Mouse (Mus musculus): ENCODE measurements around the gene Med13. TPM values are rescaled to one million over a fixed set of nuclear protein-coding genes. Genes with fewer than 3 reads are reported as not detected.
"Not testable (repeated sequence)": the region's sequence is repeated elsewhere in the genome, so short reads cannot be mapped to it uniquely, and the experiment has no call there.

Gene Med13
- polyA plus RNA-seq, 1 experiment = 13.6 TPM

DNA sequence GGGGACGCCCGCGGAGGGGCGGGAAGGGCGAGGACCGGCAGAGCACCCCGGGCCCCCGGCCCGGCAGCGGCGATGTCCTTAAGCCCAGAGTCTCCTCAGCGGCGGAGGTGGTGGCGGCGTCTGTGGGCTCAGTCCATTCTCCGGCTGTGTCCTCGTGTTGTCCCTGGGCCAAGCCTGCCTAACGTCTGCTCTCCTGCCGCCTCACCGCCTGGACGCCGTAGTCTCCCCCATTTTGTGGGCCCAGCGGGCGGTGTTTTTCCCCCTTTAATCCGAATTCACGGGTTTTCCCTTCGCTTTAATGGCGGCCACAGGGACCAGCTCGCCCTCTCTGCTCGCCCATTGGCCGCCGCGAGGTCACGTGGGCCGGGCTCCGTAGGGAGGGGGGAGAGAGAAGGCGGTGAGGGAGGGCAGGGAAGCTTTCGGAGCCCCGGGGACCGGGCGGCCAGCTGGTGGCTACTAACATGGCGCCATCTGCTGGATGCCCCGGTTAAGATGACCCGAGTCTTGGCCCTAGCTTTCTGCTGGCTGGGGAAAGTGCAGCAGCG lies 654 bp upstream of the Med13 start:
- Histone ChIP-seq H3K4me1 (ENCODE audit: control insufficient read depth, insufficient read depth, insufficient read length, low read length) (peaks cover 9% of the 10 kb centered on the region), H3K4me3 (ENCODE audit: insufficient read depth, low read depth, low read length) (peak overlapping the region; percentile 82), H3K27ac (replicated peaks; ENCODE audit: low read depth, low read length) (peak overlapping the region; percentile 94)

DNA sequence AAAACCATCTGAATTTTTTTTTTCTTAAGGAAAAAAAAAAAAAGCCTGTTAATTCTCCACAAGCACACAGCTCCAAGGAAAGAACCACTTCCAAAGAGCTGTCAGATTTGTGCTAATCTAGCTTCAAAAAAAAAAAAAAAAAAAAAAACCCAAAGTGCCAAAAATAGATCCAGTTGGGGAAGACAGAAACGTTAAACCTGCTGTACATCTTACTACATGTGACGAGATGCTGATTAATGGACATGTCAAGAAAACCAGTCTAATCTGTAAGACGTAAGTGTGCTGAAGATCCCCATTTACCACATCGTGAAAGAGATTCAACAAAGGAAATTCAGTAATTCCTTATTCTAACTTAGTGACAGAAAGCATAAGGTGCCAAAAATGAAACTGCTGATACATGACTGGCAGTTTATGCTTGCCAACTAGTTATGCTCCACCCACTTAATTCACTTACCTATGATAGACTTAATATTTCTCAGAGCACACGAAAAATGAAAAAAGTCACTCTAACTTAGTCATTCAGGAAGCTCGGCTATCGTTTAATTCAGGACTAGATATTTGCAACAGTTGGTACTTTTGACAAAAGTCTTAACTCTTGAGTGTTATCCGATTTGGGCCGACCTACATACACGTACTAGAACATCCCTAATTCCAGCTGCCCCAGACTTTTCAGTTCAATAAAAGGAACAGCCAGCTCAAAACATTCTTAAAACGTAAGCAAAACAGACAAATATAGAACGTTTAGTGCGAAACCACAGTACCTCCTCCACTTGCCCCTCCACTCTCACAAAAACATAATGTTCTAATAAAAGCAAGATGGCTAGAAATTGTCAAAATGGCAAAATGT lies 1.2 kb downstream of the Med13 start:
- no peak overlapping the region for H3K27ac ChIP-seq (replicated peaks; ENCODE audit: low read depth, low read length)
- H3K4me1 ChIP-seq (ENCODE audit: control insufficient read depth, insufficient read depth, insufficient read length, low read length) = peaks cover 14% of the 10 kb centered on the region
- H3K4me3 ChIP-seq (ENCODE audit: insufficient read depth, low read depth, low read length) = peak overlapping the region; percentile 82

DNA sequence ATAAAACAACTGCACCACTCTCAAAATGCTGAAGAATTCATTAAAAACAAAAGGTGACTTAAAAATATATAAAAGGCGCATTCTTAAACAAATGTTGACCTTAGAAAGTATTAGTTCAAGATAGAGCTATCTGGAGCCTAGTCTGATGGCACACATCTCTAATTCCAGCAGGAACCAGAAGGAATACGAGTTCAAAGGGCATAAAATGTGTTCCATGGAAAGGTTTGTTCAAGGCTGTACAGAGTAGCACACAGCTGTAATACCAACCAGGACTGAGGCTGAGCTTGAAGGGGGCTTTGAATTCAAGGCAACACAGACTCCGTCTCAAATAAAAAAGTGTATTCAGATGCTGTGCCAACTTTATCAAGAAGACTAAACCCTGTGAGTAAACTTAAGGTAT lies 3.8 kb downstream of the Med13 start:
- Histone ChIP-seq H3K27ac (replicated peaks; ENCODE audit: low read depth, low read length) (no peak overlapping the region), H3K4me3 (ENCODE audit: insufficient read depth, low read depth, low read length) (no peak overlapping the region), H3K4me1 (ENCODE audit: control insufficient read depth, insufficient read depth, insufficient read length, low read length) (peaks cover 16% of the 10 kb centered on the region)

DNA sequence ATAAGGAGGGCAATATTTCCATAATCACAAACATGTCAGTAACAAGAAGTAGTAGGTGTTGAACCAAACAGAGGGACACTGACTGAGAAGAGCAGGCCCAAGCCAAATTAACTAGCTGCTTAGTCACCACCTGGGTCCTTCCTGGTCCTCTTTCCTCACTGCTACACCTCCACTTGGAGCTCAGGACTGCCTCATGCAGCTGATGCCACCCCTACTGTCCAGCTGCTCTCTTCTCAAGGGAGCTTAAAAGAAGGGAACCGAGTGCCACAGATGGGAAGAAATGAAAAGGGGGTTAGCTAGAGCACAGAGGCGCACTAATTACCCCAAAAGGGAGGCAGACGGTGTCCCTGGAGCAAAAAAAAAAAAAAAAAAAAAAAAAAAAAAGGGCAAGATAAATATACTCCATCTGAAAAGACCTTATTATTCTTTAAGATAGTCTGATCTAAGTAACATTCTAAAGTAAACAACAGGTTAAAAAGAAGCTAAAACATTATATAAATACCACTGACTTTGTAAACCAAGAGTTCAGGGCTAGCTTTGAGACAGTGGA lies 5.6 kb downstream of the Med13 start:
- no peak overlapping the region for H3K27ac ChIP-seq (replicated peaks; ENCODE audit: low read depth, low read length)
- H3K4me3 ChIP-seq (ENCODE audit: insufficient read depth, low read depth, low read length) = no peak overlapping the region

DNA sequence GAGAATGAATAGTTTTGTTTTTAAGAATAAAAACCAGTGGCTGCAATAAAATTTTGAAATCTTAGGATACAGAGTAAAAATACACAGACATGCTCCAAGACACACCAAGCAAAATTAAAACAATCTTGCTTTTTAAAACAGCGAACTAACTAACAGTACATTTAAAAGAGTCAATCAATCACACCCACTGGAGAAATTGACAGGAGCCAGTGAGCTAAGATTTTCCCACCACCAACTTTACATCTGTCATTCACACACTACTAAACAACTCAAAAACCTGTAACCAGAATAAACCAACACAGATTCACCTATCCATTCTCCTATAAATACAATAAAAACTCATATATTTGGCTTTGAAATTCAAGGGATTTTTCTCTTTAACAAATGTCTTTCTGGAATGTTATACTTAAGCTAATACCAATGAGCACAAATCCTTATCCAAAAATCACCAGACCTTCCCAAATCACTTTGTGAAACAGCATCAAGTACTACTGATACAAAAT lies 6.7 kb downstream of the Med13 start:
- no peak overlapping the region for H3K4me3 ChIP-seq (ENCODE audit: insufficient read depth, low read depth, low read length)
- peaks cover 14% of the 10 kb centered on the region for H3K4me1 ChIP-seq (ENCODE audit: control insufficient read depth, insufficient read depth, insufficient read length, low read length)
- H3K27ac ChIP-seq (replicated peaks; ENCODE audit: low read depth, low read length) = no peak overlapping the region

More for the DNA sequence above, 5.6 kb downstream of the Med13 start:
- H3K4me1 ChIP-seq (ENCODE audit: control insufficient read depth, insufficient read depth, insufficient read length, low read length) = peaks cover 16% of the 10 kb centered on the region

DNA sequence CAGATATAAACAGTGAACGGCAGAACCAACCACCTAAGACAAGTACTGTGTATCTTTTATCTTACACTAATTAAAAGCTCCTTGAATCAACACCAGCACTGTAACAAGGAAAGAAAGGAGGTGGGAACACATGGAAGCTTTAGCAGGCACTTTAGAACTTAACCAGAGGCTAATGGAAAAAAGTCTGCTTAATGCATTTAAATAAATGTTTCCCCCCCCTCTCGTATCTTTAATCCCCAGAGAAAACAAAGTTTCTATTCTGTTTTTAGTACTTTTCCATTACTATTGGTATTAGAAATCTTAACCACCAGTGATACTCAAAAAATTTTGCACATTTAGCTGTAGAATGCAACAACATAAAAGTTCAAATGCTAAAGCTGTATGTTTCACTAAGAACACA lies 8.1 kb downstream of the Med13 start:
- H3K4me3 ChIP-seq (ENCODE audit: insufficient read depth, low read depth, low read length) = no peak overlapping the region
- H3K27ac ChIP-seq (replicated peaks; ENCODE audit: low read depth, low read length) = no peak overlapping the region

DNA sequence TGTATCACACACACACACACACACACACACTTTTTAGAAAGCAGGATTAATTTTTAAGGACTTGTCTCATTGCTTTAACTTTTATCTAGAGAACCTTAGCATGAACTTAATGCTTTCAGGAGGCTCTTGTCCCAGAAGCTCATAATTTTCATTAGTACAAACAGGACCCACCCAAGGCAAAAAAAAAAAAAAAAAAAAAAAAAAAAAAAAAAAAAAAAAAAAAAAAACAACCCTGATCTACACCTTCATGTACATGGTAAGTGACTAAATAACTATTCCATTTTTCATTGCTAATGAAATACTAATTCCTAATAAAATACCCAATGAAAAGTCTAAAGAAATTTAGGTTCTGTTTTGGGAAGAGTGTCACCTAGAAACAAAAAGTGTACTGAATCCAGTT lies 8.5 kb downstream of the Med13 start:
- H3K27ac ChIP-seq (replicated peaks; ENCODE audit: low read depth, low read length) = no peak overlapping the region

More for the DNA sequence above, 8.1 kb downstream of the Med13 start:
- peaks cover 9% of the 10 kb centered on the region for H3K4me1 ChIP-seq (ENCODE audit: control insufficient read depth, insufficient read depth, insufficient read length, low read length)

DNA sequence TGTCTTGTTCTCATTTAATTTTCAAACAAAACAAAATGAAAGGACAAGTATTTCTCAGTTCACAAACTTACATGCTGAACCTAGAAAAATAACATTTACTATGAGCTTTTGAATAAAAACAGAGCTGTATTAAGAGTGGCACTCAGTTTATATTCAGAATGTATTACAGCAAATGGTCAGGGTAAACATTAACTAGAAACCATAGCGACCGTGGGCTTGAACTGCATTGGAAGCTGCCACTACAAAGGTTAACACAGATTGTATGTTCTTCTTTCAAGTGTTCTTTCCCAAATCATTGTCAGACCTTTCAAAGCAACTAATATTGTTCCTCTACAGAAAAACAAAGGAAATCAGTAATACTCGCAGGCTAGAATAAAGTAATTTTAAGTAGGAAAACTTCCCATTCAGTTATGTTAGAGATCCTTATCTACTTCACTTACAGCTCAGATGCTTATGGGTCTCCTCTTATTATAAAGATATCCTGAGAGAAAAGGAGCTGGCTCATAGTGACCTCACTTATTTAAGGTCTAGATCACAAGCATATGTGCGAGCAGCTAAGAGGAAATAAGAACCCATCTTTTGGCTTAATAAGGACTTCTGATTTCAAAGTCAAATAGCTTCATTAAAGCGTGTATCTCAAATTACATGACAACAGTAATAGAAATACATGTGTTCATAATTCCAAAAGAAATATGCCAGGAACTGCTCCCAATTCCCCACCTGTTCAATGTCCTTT lies 9.8 kb downstream of the Med13 start:
- no peak overlapping the region for H3K4me3 ChIP-seq (ENCODE audit: insufficient read depth, low read depth, low read length)
- H3K27ac ChIP-seq (replicated peaks; ENCODE audit: low read depth, low read length) = no peak overlapping the region
- H3K4me1 ChIP-seq (ENCODE audit: control insufficient read depth, insufficient read depth, insufficient read length, low read length) = peaks cover 5% of the 10 kb centered on the region

More for the DNA sequence above, 8.5 kb downstream of the Med13 start:
- Histone ChIP-seq H3K4me1 (ENCODE audit: control insufficient read depth, insufficient read depth, insufficient read length, low read length) (peaks cover 9% of the 10 kb centered on the region), H3K4me3 (ENCODE audit: insufficient read depth, low read depth, low read length) (no peak overlapping the region)

DNA sequence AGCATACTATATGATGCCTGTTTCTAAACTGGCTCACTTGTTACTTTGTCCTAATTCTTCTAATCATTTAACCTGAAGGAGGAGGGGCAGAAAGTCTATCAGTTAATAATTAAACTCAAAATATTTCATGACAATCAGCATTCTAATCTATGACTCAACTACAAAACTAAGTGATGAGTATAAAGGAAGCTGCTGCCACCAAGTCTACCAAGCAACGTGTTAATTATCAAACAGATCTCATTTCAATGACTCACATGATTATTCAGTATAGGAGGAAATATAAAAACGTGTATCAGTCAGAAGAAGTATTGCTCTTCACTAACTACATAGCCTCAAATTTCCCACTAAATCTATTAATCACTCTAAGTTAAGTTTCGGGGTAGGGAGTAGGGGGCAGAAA lies 10.9 kb downstream of the Med13 start:
- H3K4me1 ChIP-seq (ENCODE audit: control insufficient read depth, insufficient read depth, insufficient read length, low read length) = peaks cover 2% of the 10 kb centered on the region
- H3K27ac ChIP-seq (replicated peaks; ENCODE audit: low read depth, low read length) = no peak overlapping the region

DNA sequence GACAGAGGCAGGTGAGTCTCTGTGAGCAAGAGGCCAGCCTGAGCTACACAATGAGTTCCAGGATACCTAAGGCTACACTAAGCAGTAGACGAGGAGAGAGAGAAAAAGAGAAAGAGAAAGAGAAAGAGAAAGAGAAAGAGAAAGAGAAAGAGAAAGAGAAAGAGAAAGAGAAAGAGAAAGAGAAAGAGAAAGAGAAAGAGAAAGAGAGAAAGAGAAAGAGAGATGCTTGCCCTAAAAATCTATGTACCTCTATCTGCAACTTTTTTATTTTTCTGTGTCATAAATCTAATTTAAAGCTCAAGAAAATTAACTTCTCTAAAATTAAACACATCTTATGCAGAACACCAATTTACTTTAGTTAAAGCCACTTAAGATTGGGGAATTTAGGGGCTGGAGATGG lies 12.5 kb downstream of the Med13 start:
- H3K27ac ChIP-seq (replicated peaks; ENCODE audit: low read depth, low read length); H3K4me3 ChIP-seq (ENCODE audit: insufficient read depth, low read depth, low read length); H3K4me1 ChIP-seq (ENCODE audit: control insufficient read depth, insufficient read depth, insufficient read length, low read length): not testable (repeated sequence)

More for the DNA sequence above, 10.9 kb downstream of the Med13 start:
- H3K4me3 ChIP-seq (ENCODE audit: insufficient read depth, low read depth, low read length) = no peak overlapping the region

DNA sequence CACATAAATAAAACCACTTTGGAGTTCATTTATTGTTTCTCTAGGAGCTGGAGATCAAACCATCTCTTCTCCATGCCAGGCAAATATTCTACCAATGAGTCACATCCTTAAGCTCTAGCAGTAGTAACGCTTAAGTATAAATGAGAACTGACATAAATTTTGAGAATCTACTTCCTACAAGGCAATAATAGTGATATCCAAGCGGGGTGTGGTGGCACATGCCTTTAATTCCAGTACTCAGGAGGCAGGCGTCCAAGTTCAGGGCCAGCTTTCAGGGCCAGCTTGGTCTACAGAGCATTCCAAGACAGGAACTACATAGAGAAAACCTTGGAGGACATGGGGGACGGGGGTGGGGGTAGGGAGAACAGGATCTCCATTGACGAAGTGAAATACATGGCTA lies 33.2 kb downstream of the Med13 start:
- H3K4me1 ChIP-seq (ENCODE audit: control insufficient read depth, insufficient read depth, insufficient read length, low read length) = no peaks in the 10 kb centered on the region
- no peak overlapping the region for H3K4me3 ChIP-seq (ENCODE audit: insufficient read depth, low read depth, low read length)
- H3K27ac ChIP-seq (replicated peaks; ENCODE audit: low read depth, low read length) = no peak overlapping the region

DNA sequence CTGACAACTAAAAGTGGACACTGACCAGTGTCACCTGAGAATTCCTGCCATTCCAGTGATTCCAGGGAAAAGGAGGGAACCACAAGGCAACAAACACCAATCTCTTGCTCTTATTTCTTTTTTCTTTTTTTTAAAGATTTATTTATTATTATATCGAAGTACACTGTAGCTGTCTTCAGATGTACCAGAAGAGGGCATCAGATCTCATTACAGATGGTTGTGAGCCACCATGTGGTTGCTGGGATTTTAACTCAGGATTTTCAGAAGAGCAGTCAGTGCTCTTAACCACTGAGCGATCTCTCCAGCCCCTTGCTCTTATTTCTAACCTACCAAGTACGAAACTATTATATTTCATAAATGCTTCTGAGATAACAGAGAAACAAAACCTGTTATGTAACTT lies 42.4 kb downstream of the Med13 start:
- not testable (repeated sequence) for H3K4me3 ChIP-seq (ENCODE audit: insufficient read depth, low read depth, low read length); H3K27ac ChIP-seq (replicated peaks; ENCODE audit: low read depth, low read length)

DNA sequence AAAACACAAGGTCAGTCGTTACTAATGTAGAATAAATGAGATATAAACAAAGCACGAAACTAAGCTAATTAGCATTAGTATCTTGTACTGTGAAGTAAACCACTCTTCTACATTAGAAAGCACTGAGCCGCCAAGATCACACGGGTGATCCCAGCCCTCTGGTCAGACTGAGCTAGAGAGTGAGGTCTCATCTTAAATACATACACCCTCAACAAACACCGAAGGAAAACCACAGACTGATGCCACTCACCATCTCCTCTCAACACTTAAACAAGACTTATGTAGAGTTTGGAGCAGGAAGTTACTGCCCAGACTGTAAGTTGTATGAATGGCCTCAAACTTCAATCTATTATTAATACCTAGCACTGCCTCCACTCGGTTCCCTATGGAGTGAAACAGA lies 47.1 kb downstream of the Med13 start:
- Histone ChIP-seq H3K27ac (replicated peaks; ENCODE audit: low read depth, low read length) (no peak overlapping the region), H3K4me1 (ENCODE audit: control insufficient read depth, insufficient read depth, insufficient read length, low read length) (no peaks in the 10 kb centered on the region), H3K4me3 (ENCODE audit: insufficient read depth, low read depth, low read length) (no peak overlapping the region)

More for the DNA sequence above, 42.4 kb downstream of the Med13 start:
- H3K4me1 ChIP-seq (ENCODE audit: control insufficient read depth, insufficient read depth, insufficient read length, low read length) = not testable (repeated sequence)

DNA sequence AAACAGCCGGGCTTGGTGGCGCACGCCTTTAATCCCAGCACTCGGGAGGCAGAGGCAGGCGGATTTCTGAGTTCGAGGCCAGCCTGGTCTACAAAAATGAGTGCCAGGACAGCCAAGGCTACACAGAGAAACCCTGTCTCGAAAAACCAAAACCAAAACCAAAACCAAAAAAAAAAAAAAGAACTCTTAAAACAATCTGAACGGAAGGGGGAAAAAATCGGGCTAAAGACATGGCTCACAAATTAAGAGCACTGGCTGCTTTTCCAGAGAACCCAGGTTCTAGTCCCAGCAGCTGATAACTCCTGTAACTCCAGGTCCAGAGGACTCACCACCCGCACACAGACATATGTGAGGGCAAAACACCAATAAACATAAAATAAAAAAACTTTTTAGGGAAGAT lies 65.2 kb downstream of the Med13 start:
- H3K4me1 ChIP-seq (ENCODE audit: control insufficient read depth, insufficient read depth, insufficient read length, low read length); H3K27ac ChIP-seq (replicated peaks; ENCODE audit: low read depth, low read length); H3K4me3 ChIP-seq (ENCODE audit: insufficient read depth, low read depth, low read length): not testable (repeated sequence)

DNA sequence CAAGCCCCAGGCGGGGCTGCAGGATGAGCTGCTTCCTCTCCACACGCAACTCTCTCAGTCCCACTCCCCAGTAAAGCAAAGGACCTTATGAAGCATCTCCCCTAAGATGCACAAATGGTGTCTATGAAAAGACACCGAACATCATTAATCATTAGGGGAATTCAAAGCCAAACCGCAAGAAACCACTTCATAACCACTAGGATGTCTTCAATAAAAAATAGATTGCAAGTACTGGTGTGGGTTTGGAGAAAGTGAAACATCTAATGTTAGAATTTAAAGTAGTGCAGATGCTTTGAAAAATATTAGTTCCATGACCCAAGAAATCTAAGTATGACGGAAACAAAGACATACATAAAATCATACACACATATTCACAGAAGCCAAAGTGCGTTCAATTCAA lies 65.7 kb downstream of the Med13 start:
- Histone ChIP-seq H3K27ac (replicated peaks; ENCODE audit: low read depth, low read length) (no peak overlapping the region), H3K4me1 (ENCODE audit: control insufficient read depth, insufficient read depth, insufficient read length, low read length) (no peaks in the 10 kb centered on the region)

More for the DNA sequence above, 65.7 kb downstream of the Med13 start:
- H3K4me3 ChIP-seq (ENCODE audit: insufficient read depth, low read depth, low read length) = no peak overlapping the region

Data from brown adipose tissue, adult 24 weeks (tissue).